Mouse (Mus musculus) right cerebral cortex, postnatal 25 days (tissue): ENCODE results near the gene Gm2004.
"Not testable (repeated sequence)": the region's sequence is repeated elsewhere in the genome, so short reads cannot be mapped to it uniquely, and the experiment has no call there.

Experiments
- DNase-seq: peaks from one replicate; pipeline ENCODE4 v3.0.0; 2022

Gm2004 gene

GRCm38 (mm10) chr2:176149725-176150124 lies at the start of gene Gm2004:
Gene Gm2004 (minus strand): TSS chr2:176149825.
- not testable (repeated sequence) for DNase-seq
